Mouse (Mus musculus): ENCODE data around the gene Cks1b.

The Cks1b gene

GRCm38 (mm10) chr3:89380711-89381110 is 37.5 kb downstream of the Cks1b start:
- DNase-seq, result no peak

- DNase-seq, result no peak
Observed at GRCm38 (mm10) chr3:89380291-89380690, 37.9 kb downstream of the Cks1b start.

- no peak for DNase-seq
Observed at GRCm38 (mm10) chr3:89379388-89380131, 38.6 kb downstream of the Cks1b start.

- DNase-seq, result peak; percentile 64 to 90
Observed at GRCm38 (mm10) chr3:89378394-89379067, 39.7 kb downstream of the Cks1b start.

- no peak for DNase-seq
Observed at GRCm38 (mm10) chr3:89377831-89378230, 40.4 kb downstream of the Cks1b start.

GRCm38 (mm10) chr3:89373581-89374231 is 44.5 kb downstream of the Cks1b start:
- DNase-seq, result no peak

- DNase-seq, result peak in 1 of 2 experiments; percentile 67
Observed at GRCm38 (mm10) chr3:89367338-89367737, 50.8 kb downstream of the Cks1b start.

GRCm38 (mm10) chr3:89365486-89366414 is 52.4 kb downstream of the Cks1b start:
- no peak for DNase-seq
